Mouse (Mus musculus): ENCODE results near the gene Hydin. TPM values are rescaled to one million over a fixed set of nuclear protein-coding genes. Genes with fewer than 3 reads are reported as not detected.
"Not testable (repeated sequence)": the region's sequence is repeated elsewhere in the genome, so short reads cannot be mapped to it uniquely, and the experiment has no call there.

Gene Hydin
- polyA plus RNA-seq, 1 experiment from 2014 or later: 0.05 TPM

GRCm38 (mm10) chr8:110350725-110351124 is 83.9 kb downstream of the Hydin start:
- no peaks in the 10 kb centered on the region for H3K9me3 ChIP-seq (ENCODE audit: control insufficient read depth, low read length)
- ATAC-seq (ENCODE audit: insufficient read depth, low FRiP score, low TSS enrichment) (no peak), DNase-seq (ENCODE audit: low spot score) (no peak)
- 79% methylated on average over 3 of the region's 3 CpGs for WGBS
- no peak overlapping the region for H3K9ac ChIP-seq (ENCODE audit: low read length)
- H3K4me3 ChIP-seq (ENCODE audit: low read depth, low read length): no peak overlapping the region
- H3K27me3 ChIP-seq (ENCODE audit: control insufficient read depth, insufficient read depth, low read length): no peaks in the 10 kb centered on the region
- H3K27ac ChIP-seq (ENCODE audit: low read depth, low read length): no peak overlapping the region
- no peak overlapping the region for H3K4me2 ChIP-seq (ENCODE audit: low read depth)
- H3K4me1 ChIP-seq (ENCODE audit: control insufficient read depth, insufficient read depth, low read length): no peaks in the 10 kb centered on the region
- no peaks in the 10 kb centered on the region for H3K36me3 ChIP-seq (ENCODE audit: control insufficient read depth, insufficient read depth, low read length)

- Histone ChIP-seq H3K4me3 (ENCODE audit: low read depth, low read length) (no peak overlapping the region), H3K9ac (ENCODE audit: low read length) (no peak overlapping the region), H3K9me3 (ENCODE audit: control insufficient read depth, low read length) (no peaks in the 10 kb centered on the region), H3K36me3 (ENCODE audit: control insufficient read depth, insufficient read depth, low read length) (no peaks in the 10 kb centered on the region), H3K27ac (ENCODE audit: low read depth, low read length) (no peak overlapping the region), H3K4me1 (ENCODE audit: control insufficient read depth, insufficient read depth, low read length) (no peaks in the 10 kb centered on the region), H3K4me2 (ENCODE audit: low read depth) (no peak overlapping the region), H3K27me3 (ENCODE audit: control insufficient read depth, insufficient read depth, low read length) (no peaks in the 10 kb centered on the region)
- no peak for ATAC-seq (ENCODE audit: insufficient read depth, low FRiP score, low TSS enrichment)
- DNase-seq (ENCODE audit: low spot score): no peak
- 90% methylated on average over 5 of the region's 5 CpGs for WGBS
Measured at GRCm38 (mm10) chr8:110351909-110352308, 85.1 kb downstream of the Hydin start.

GRCm38 (mm10) chr8:110362975-110363374 is 96.2 kb downstream of the Hydin start:
- ATAC-seq (ENCODE audit: insufficient read depth, low FRiP score, low TSS enrichment) (no peak), DNase-seq (ENCODE audit: low spot score) (no peak)
- Histone ChIP-seq H3K36me3 (ENCODE audit: control insufficient read depth, insufficient read depth, low read length) (no peaks in the 10 kb centered on the region), H3K9ac (ENCODE audit: low read length) (no peak overlapping the region), H3K4me3 (ENCODE audit: low read depth, low read length) (no peak overlapping the region), H3K9me3 (ENCODE audit: control insufficient read depth, low read length) (no peaks in the 10 kb centered on the region), H3K27ac (ENCODE audit: low read depth, low read length) (no peak overlapping the region), H3K4me2 (ENCODE audit: low read depth) (no peak overlapping the region), H3K4me1 (ENCODE audit: control insufficient read depth, insufficient read depth, low read length) (no peaks in the 10 kb centered on the region), H3K27me3 (ENCODE audit: control insufficient read depth, insufficient read depth, low read length) (no peaks in the 10 kb centered on the region)
- WGBS: 86% methylated on average over 4 of the region's 4 CpGs

GRCm38 (mm10) chr8:110372836-110373235 is 106.1 kb downstream of the Hydin start:
- Histone ChIP-seq H3K9me3 (ENCODE audit: control insufficient read depth, low read length) (no peaks in the 10 kb centered on the region), H3K4me3 (ENCODE audit: low read depth, low read length) (no peak overlapping the region), H3K4me1 (ENCODE audit: control insufficient read depth, insufficient read depth, low read length) (no peaks in the 10 kb centered on the region), H3K27me3 (ENCODE audit: control insufficient read depth, insufficient read depth, low read length) (no peaks in the 10 kb centered on the region), H3K4me2 (ENCODE audit: low read depth) (no peak overlapping the region), H3K9ac (ENCODE audit: low read length) (no peak overlapping the region), H3K27ac (ENCODE audit: low read depth, low read length) (no peak overlapping the region), H3K36me3 (ENCODE audit: control insufficient read depth, insufficient read depth, low read length) (no peaks in the 10 kb centered on the region)
- 85% methylated on average over 13 of the region's 13 CpGs for WGBS
- no peak for DNase-seq (ENCODE audit: low spot score)
- no peak for ATAC-seq (ENCODE audit: insufficient read depth, low FRiP score, low TSS enrichment)

- Histone ChIP-seq H3K9me3 (ENCODE audit: control insufficient read depth, low read length) (no peaks in the 10 kb centered on the region), H3K4me2 (ENCODE audit: low read depth) (no peak overlapping the region), H3K27me3 (ENCODE audit: control insufficient read depth, insufficient read depth, low read length) (no peaks in the 10 kb centered on the region), H3K27ac (ENCODE audit: low read depth, low read length) (no peak overlapping the region), H3K4me1 (ENCODE audit: control insufficient read depth, insufficient read depth, low read length) (no peaks in the 10 kb centered on the region), H3K4me3 (ENCODE audit: low read depth, low read length) (no peak overlapping the region), H3K36me3 (ENCODE audit: control insufficient read depth, insufficient read depth, low read length) (no peaks in the 10 kb centered on the region), H3K9ac (ENCODE audit: low read length) (no peak overlapping the region)
- 85% methylated on average over 4 of the region's 4 CpGs for WGBS
- DNase-seq (ENCODE audit: low spot score) (no peak), ATAC-seq (ENCODE audit: insufficient read depth, low FRiP score, low TSS enrichment) (no peak)
Measured at GRCm38 (mm10) chr8:110373695-110374094, 106.9 kb downstream of the Hydin start.

GRCm38 (mm10) chr8:110382751-110383150 is 116.0 kb downstream of the Hydin start:
- DNase-seq (ENCODE audit: low spot score) (no peak), ATAC-seq (ENCODE audit: insufficient read depth, low FRiP score, low TSS enrichment) (no peak)
- Histone ChIP-seq H3K9ac (ENCODE audit: low read length) (no peak overlapping the region), H3K36me3 (ENCODE audit: control insufficient read depth, insufficient read depth, low read length) (no peaks in the 10 kb centered on the region), H3K4me1 (ENCODE audit: control insufficient read depth, insufficient read depth, low read length) (no peaks in the 10 kb centered on the region), H3K27ac (ENCODE audit: low read depth, low read length) (no peak overlapping the region), H3K27me3 (ENCODE audit: control insufficient read depth, insufficient read depth, low read length) (no peaks in the 10 kb centered on the region), H3K4me3 (ENCODE audit: low read depth, low read length) (no peak overlapping the region), H3K9me3 (ENCODE audit: control insufficient read depth, low read length) (no peaks in the 10 kb centered on the region), H3K4me2 (ENCODE audit: low read depth) (no peak overlapping the region)
- WGBS: 38% methylated on average over 8 of the region's 8 CpGs

GRCm38 (mm10) chr8:110384632-110385031 is 117.9 kb downstream of the Hydin start:
- H3K4me3 ChIP-seq (ENCODE audit: low read depth, low read length); H3K27ac ChIP-seq (ENCODE audit: low read depth, low read length); H3K9me3 ChIP-seq (ENCODE audit: control insufficient read depth, low read length); ATAC-seq (ENCODE audit: insufficient read depth, low FRiP score, low TSS enrichment); H3K36me3 ChIP-seq (ENCODE audit: control insufficient read depth, insufficient read depth, low read length); H3K4me2 ChIP-seq (ENCODE audit: low read depth); H3K9ac ChIP-seq (ENCODE audit: low read length); H3K4me1 ChIP-seq (ENCODE audit: control insufficient read depth, insufficient read depth, low read length); H3K27me3 ChIP-seq (ENCODE audit: control insufficient read depth, insufficient read depth, low read length); DNase-seq (ENCODE audit: low spot score): not testable (repeated sequence)
- 91% methylated on average over 6 of the region's 6 CpGs for WGBS

GRCm38 (mm10) chr8:110395656-110396055 is 128.9 kb downstream of the Hydin start:
- DNase-seq (ENCODE audit: low spot score) (no peak), ATAC-seq (ENCODE audit: insufficient read depth, low FRiP score, low TSS enrichment) (no peak)
- no peaks in the 10 kb centered on the region for H3K4me1 ChIP-seq (ENCODE audit: control insufficient read depth, insufficient read depth, low read length)
- WGBS: 87% methylated on average over 4 of the region's 4 CpGs
- no peaks in the 10 kb centered on the region for H3K9me3 ChIP-seq (ENCODE audit: control insufficient read depth, low read length)
- no peak overlapping the region for H3K4me3 ChIP-seq (ENCODE audit: low read depth, low read length)
- no peaks in the 10 kb centered on the region for H3K36me3 ChIP-seq (ENCODE audit: control insufficient read depth, insufficient read depth, low read length)
- H3K27me3 ChIP-seq (ENCODE audit: control insufficient read depth, insufficient read depth, low read length): no peaks in the 10 kb centered on the region
- no peak overlapping the region for H3K27ac ChIP-seq (ENCODE audit: low read depth, low read length)
- no peak overlapping the region for H3K4me2 ChIP-seq (ENCODE audit: low read depth)
- no peak overlapping the region for H3K9ac ChIP-seq (ENCODE audit: low read length)

- Histone ChIP-seq H3K27ac (ENCODE audit: low read depth, low read length) (no peak overlapping the region), H3K4me3 (ENCODE audit: low read depth, low read length) (no peak overlapping the region), H3K27me3 (ENCODE audit: control insufficient read depth, insufficient read depth, low read length) (no peaks in the 10 kb centered on the region), H3K9ac (ENCODE audit: low read length) (no peak overlapping the region), H3K36me3 (ENCODE audit: control insufficient read depth, insufficient read depth, low read length) (no peaks in the 10 kb centered on the region), H3K9me3 (ENCODE audit: control insufficient read depth, low read length) (no peaks in the 10 kb centered on the region), H3K4me1 (ENCODE audit: control insufficient read depth, insufficient read depth, low read length) (no peaks in the 10 kb centered on the region), H3K4me2 (ENCODE audit: low read depth) (no peak overlapping the region)
- 92% methylated on average over 6 of the region's 6 CpGs for whole genome bisulfite sequencing
- ATAC-seq (ENCODE audit: insufficient read depth, low FRiP score, low TSS enrichment): no peak
- no peak for DNase-seq (ENCODE audit: low spot score)
Measured at GRCm38 (mm10) chr8:110400536-110400935, 133.8 kb downstream of the Hydin start.

Measured in neural tube, embryonic 11.5 days (tissue).